Mouse (Mus musculus) olfactory bulb, adult 2 months (tissue): ENCODE results near the gene Chga.
A peak's percentile ranks its signal among the peaks of the same experiment; 100 is the strongest.

Experiments
- CTCF ChIP-seq: fragments of 200-500 bp; IDR thresholded peaks from 2 replicates; pipeline ENCODE4 v1.5.1; 2012; ENCODE audit warnings: low read depth, mild to moderate bottlenecking, low read length, moderate library complexity; ENCODE audit not compliant: insufficient read depth
- POLR2A ChIP-seq: fragments of 200-500 bp; IDR thresholded peaks from 2 replicates; pipeline ENCODE4 v1.6.1; 2012; ENCODE audit warnings: mild to moderate bottlenecking, low read depth, low read length, moderate library complexity; ENCODE audit not compliant: insufficient read depth

- TF ChIP-seq CTCF (peak; percentile 66), POLR2A (no peak)
Observed at GRCm38 (mm10) chr12:102579041-102579440, 24.3 kb downstream of the Chga start.
